Mouse (Mus musculus) testis, postnatal 10 days (tissue): Measurements from ENCODE around the gene Rpl35a.
"Not testable (repeated sequence)": the region's sequence is repeated elsewhere in the genome, so short reads cannot be mapped to it uniquely, and the experiment has no call there.

ENCODE experiments used
- DNase-seq: peaks from one replicate; pipeline ENCODE4 v3.0.0; 2021; ENCODE audit warnings: low spot score

Gene Rpl35a

GRCm38 (mm10) chr16:33056095-33056785 lies at the start of gene Rpl35a, which contains the start of gene Iqcg:
Gene Rpl35a, plus strand, starts transcription at chr16:33056453.
Gene Iqcg, minus strand, starts transcription at chr16:33056218.
- DNase-seq = peak; percentile 95

- DNase-seq = no peak
Measured at GRCm38 (mm10) chr16:33006888-33007287, 49.4 kb upstream of the Rpl35a start.

GRCm38 (mm10) chr16:33007436-33007835 lies 48.8 kb upstream of the Rpl35a start:
- no peak for DNase-seq

GRCm38 (mm10) chr16:33010166-33010565 lies 46.1 kb upstream of the Rpl35a start:
- DNase-seq = no peak

- DNase-seq = no peak
Measured at GRCm38 (mm10) chr16:33013801-33014200, 42.5 kb upstream of the Rpl35a start.

- no peak for DNase-seq
Measured at GRCm38 (mm10) chr16:33014921-33015320, 41.3 kb upstream of the Rpl35a start.

- DNase-seq = no peak
Measured at GRCm38 (mm10) chr16:33015396-33015907, 40.8 kb upstream of the Rpl35a start.

- no peak for DNase-seq
Measured at GRCm38 (mm10) chr16:33015986-33016385, 40.3 kb upstream of the Rpl35a start.

- no peak for DNase-seq
Measured at GRCm38 (mm10) chr16:33017677-33018349, 38.4 kb upstream of the Rpl35a start.

GRCm38 (mm10) chr16:33019117-33019770 lies 37.0 kb upstream of the Rpl35a start:
- peak; percentile 53 for DNase-seq

- DNase-seq = no peak
Measured at GRCm38 (mm10) chr16:33021381-33021780, 34.9 kb upstream of the Rpl35a start.

- peak; percentile 92 for DNase-seq
Measured at GRCm38 (mm10) chr16:33023750-33024149, 32.5 kb upstream of the Rpl35a start.

GRCm38 (mm10) chr16:33024456-33025104 lies 31.7 kb upstream of the Rpl35a start:
- no peak for DNase-seq

GRCm38 (mm10) chr16:33026357-33026756 lies 29.9 kb upstream of the Rpl35a start:
- no peak for DNase-seq

GRCm38 (mm10) chr16:33036006-33036405 lies 20.2 kb upstream of the Rpl35a start:
- DNase-seq = no peak

GRCm38 (mm10) chr16:33042682-33043081 lies 13.6 kb upstream of the Rpl35a start:
- no peak for DNase-seq

- DNase-seq = no peak
Measured at GRCm38 (mm10) chr16:33043268-33043667, 13.0 kb upstream of the Rpl35a start.

GRCm38 (mm10) chr16:33048004-33048403 lies 8.2 kb upstream of the Rpl35a start:
- DNase-seq = no peak

- no peak for DNase-seq
Measured at GRCm38 (mm10) chr16:33048686-33049085, 7.6 kb upstream of the Rpl35a start.

- DNase-seq = no peak
Measured at GRCm38 (mm10) chr16:33049809-33050208, 6.4 kb upstream of the Rpl35a start.

GRCm38 (mm10) chr16:33053141-33053540 lies 3.1 kb upstream of the Rpl35a start:
- DNase-seq = no peak

GRCm38 (mm10) chr16:33054927-33055326 lies 1.3 kb upstream of the Rpl35a start:
- not testable (repeated sequence) for DNase-seq
